Mouse (Mus musculus) spleen, adult 2 months (tissue): ENCODE measurements around the gene Srsf2. TPM values are rescaled to one million over a fixed set of nuclear protein-coding genes. Genes with fewer than 3 reads are reported as not detected.

Source experiments
- DNase-seq, 2 experiments: peaks; one replicate each; pipeline versions ENCODE4 v3.0.0 to v3.0.0-alpha.2; 2012 to 2021; ENCODE audit warnings: low spot score in 2 of 2, low read depth in 1 of 2
- H3K27ac ChIP-seq: fragments of 200-500 bp; 2 replicates; pipeline ENCODE4 v1.5.1; 2012; ENCODE audit warnings: low read length, inconsistent platforms; ENCODE audit not compliant: insufficient read depth
- H3K27me3 ChIP-seq: fragments of 200-500 bp; 2 replicates; pipeline ENCODE4 v1.6.1; 2012; ENCODE audit warnings: mild to moderate bottlenecking, moderate library complexity, low read length, inconsistent platforms; ENCODE audit not compliant: control insufficient read depth, insufficient read depth
- H3K36me3 ChIP-seq: fragments of 200-500 bp; 2 replicates; pipeline ENCODE4 v1.6.1; 2012; ENCODE audit warnings: mild to moderate bottlenecking, low read length, inconsistent platforms; ENCODE audit not compliant: control insufficient read depth, insufficient read depth
- H3K4me1 ChIP-seq: fragments of 200-500 bp; 2 replicates; pipeline ENCODE4 v1.6.1; 2011; ENCODE audit warnings: inconsistent platforms; ENCODE audit not compliant: control insufficient read depth, insufficient read depth, insufficient read length
- H3K4me3 ChIP-seq: fragments of 200-500 bp; 2 replicates; pipeline ENCODE4 v1.5.1; 2011; ENCODE audit warnings: mild to moderate bottlenecking, inconsistent platforms; ENCODE audit not compliant: insufficient read depth, insufficient read length; ENCODE audit errors: extremely low read depth
- CTCF ChIP-seq: fragments of 200-500 bp; IDR thresholded peaks from 2 replicates; pipeline ENCODE4 v1.5.1; 2011; ENCODE audit warnings: mild to moderate bottlenecking, inconsistent platforms; ENCODE audit not compliant: insufficient read depth, insufficient read length, insufficient replicate concordance; ENCODE audit errors: extremely low read depth
- POLR2A ChIP-seq: fragments of 200-500 bp; IDR thresholded peaks from 2 replicates; pipeline ENCODE4 v1.6.1; 2011; ENCODE audit warnings: low read depth, low read length, inconsistent platforms
- WGBS: fragments of 180-500 bp; shearing (Covaris S2); methylation state at CpG from one replicate; pipeline ENCODE4 v1.1.7; 2018; 5-methylcytosine and 5-hydroxymethylcytosine counted together
- polyA plus RNA-seq: library from polyadenylated mRNA; depleted of rRNA; stranded (reverse); fragments of >200 nt; gene quantifications from 2 replicates; pipeline ENCODE4 v1.2.3, GENCODE M21; 2012

The Srsf2 gene
- polyA plus RNA-seq, 1 experiment: 546 TPM

- no peaks in the 10 kb centered on the region for H3K27me3 ChIP-seq
- H3K36me3 ChIP-seq: peaks cover 26% of the 10 kb centered on the region
- H3K4me3 ChIP-seq: no peak overlapping the region
- H3K27ac ChIP-seq: no peak overlapping the region
- TF ChIP-seq CTCF (no peak), POLR2A (no peak)
- 78% methylated on average over 9 of the region's 9 CpGs for WGBS
- no peak for DNase-seq
- H3K4me1 ChIP-seq: no peaks in the 10 kb centered on the region
Measured at GRCm38 (mm10) chr11:116871538-116871937, 18.6 kb upstream of the Srsf2 start.

GRCm38 (mm10) chr11:116869641-116870040, 16.7 kb upstream of the Srsf2 start:
- H3K27me3 ChIP-seq: no peaks in the 10 kb centered on the region
- no peaks in the 10 kb centered on the region for H3K4me1 ChIP-seq
- no peak overlapping the region for H3K27ac ChIP-seq
- 81% methylated on average over 4 of the region's 4 CpGs for WGBS
- no peak for DNase-seq
- TF ChIP-seq POLR2A (no peak), CTCF (no peak)
- H3K36me3 ChIP-seq: peaks cover 30% of the 10 kb centered on the region
- H3K4me3 ChIP-seq: no peak overlapping the region

DNA sequence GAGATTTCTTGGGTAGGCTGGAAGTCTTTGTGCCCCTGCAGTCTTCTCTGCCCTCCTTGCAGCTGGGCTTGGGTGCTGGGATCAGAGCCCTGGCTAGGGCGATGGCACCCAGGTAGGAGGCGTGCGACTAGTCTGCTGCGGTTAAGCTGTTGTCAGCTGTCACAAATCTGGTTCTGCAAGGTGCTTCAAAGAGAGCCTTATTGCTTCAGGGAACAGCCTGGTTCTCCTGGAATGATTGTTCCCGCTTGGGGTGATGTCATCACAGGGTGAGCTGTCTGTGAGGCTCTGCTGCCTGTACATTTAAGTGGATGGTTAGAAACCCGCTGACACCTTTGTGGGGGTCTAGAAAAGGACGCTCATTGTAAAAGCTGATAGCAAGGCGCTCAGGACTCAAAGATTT, 16.3 kb upstream of the Srsf2 start:
- 94% methylated on average over 8 of the region's 8 CpGs for WGBS
- no peak overlapping the region for H3K27ac ChIP-seq
- TF ChIP-seq CTCF (no peak), POLR2A (no peak)
- H3K4me3 ChIP-seq: no peak overlapping the region
- no peaks in the 10 kb centered on the region for H3K27me3 ChIP-seq
- peaks cover 27% of the 10 kb centered on the region for H3K36me3 ChIP-seq
- no peaks in the 10 kb centered on the region for H3K4me1 ChIP-seq
- DNase-seq: no peak

GRCm38 (mm10) chr11:116868129-116868528, 15.2 kb upstream of the Srsf2 start:
- H3K4me3 ChIP-seq: no peak overlapping the region
- DNase-seq: no peak
- TF ChIP-seq POLR2A (no peak), CTCF (no peak)
- H3K27ac ChIP-seq: no peak overlapping the region
- H3K36me3 ChIP-seq: peaks cover 20% of the 10 kb centered on the region
- 60% methylated on average over 3 of the region's 3 CpGs for WGBS
- H3K27me3 ChIP-seq: no peaks in the 10 kb centered on the region
- no peaks in the 10 kb centered on the region for H3K4me1 ChIP-seq

DNA sequence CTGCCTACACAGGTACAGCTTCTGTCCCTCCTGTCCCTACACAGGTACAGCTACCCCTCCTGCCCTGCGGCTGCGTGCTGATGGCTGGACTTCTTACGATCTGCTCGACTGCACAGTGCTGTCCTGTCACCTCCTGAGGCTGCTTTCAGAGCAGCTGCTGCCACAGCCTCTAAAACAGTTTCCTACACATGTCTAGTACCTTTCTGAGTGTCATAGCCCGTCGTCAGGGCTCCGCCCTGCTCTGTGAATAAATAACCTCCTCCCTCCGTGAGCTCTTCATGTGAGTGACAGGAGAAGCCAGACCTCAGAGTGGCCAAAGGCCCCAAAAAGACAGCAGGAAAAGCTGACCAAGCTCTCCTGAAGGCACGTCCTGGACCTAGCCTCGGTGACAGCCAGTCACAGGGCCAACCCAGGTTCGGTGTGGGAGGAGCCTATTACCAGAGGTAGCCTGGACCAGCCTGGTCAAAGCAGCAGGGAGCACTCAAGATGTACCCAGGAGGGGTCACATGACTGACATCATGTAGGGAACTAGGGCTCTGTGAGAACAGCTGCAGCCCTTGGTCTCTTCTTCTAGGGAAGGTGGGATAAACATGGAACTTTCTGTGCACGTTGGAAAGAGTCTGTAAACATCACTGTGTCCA, 13.2 kb upstream of the Srsf2 start:
- Histone ChIP-seq H3K4me1 (no peaks in the 10 kb centered on the region), H3K27ac (no peak overlapping the region), H3K36me3 (peaks cover 12% of the 10 kb centered on the region), H3K4me3 (no peak overlapping the region), H3K27me3 (no peaks in the 10 kb centered on the region)
- WGBS: 89% methylated on average over 12 of the region's 12 CpGs
- TF ChIP-seq POLR2A (no peak), CTCF (no peak)
- no peak for DNase-seq

DNA sequence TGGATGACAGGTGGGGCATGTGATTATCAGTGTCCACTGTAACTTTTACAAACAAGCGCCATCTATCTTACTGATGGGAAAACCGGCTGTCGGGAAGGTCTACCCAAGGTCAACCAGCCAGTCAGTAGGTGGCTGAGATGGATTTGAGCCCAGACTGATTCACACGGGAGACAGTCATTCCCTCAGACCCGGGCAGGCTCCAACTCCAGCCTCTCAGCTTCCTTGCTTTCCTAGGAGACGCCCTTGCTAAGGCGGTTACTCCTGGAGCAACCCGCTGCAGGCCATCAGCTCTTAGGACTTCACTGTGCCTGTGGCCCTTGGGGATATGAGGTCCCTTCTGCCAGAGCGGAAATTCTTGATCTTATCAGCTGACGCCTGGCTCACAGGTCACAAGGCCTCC, 11.6 kb upstream of the Srsf2 start:
- Histone ChIP-seq H3K4me3 (no peak overlapping the region), H3K4me1 (no peaks in the 10 kb centered on the region), H3K27me3 (no peaks in the 10 kb centered on the region), H3K36me3 (peaks cover 13% of the 10 kb centered on the region), H3K27ac (no peak overlapping the region)
- TF ChIP-seq CTCF (no peak), POLR2A (no peak)
- 88% methylated on average over 10 of the region's 10 CpGs for WGBS
- DNase-seq: no peak

DNA sequence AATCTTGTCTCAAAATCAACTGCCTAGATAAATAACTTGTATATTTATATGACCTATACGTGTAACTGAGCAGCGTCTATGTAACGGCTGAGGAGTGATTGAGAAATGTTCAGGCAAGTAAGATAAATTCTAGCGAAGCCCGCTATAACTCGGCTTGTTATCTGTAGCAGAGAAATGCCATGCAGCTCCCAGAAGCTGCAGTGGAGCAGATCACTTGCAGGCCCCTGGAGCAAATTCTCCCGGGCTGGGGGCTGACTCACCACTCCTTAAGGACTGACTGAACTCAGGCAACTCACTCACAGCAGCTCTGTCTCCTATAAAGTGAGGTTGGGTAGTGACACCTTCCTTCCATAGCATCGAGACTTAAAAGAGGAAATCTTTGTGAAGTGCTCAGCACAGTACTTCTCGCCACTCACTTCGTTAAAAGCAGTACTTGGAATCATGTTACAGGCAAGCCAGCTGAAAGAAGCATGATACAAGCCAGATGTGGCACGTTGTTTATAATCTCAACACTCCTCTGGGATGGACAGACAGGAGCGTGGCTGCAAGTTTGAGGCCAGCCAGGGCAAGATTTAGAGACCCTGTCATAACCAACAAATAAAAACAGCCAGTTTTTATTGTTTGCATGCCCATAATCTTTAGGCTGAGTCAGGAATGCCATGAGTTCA, 4.4 kb upstream of the Srsf2 start:
- peaks cover 4% of the 10 kb centered on the region for H3K36me3 ChIP-seq

More for the DNA sequence above, 4.4 kb upstream of the Srsf2 start:
- Histone ChIP-seq H3K4me3 (no peak overlapping the region), H3K4me1 (no peaks in the 10 kb centered on the region; the same call in 1 of the 2 replicates), H3K27ac (no peak overlapping the region), H3K27me3 (no peaks in the 10 kb centered on the region)
- WGBS: 82% methylated on average over 12 of the region's 12 CpGs
- TF ChIP-seq POLR2A (no peak), CTCF (no peak)
- DNase-seq: no peak
